Mouse (Mus musculus) layer of hippocampus, postnatal 14 days (tissue): ENCODE measurements around the gene Lyrm7. TPM values are rescaled to one million over a fixed set of nuclear protein-coding genes. Genes with fewer than 3 reads are reported as not detected.
"Not testable (repeated sequence)": the region's sequence is repeated elsewhere in the genome, so short reads cannot be mapped to it uniquely, and the experiment has no call there.

Experiments used
- DNase-seq, 2 experiments: peaks; one replicate each; pipeline ENCODE4 v3.0.0; 2021 to 2022; ENCODE audit warnings: low spot score in 2 of 2, mixed read lengths in 1 of 2
- total RNA-seq, 2 experiments: library from RNA; stranded (reverse); gene quantifications; 2 replicates each; pipeline ENCODE4 v1.2.3; 2021

Gene Lyrm7
- total RNA-seq, 2 experiments from 2014 or later = 28.7 to 29.0 TPM

GRCm38 (mm10) chr11:54884197-54884828 lies 23.6 kb upstream of the Lyrm7 start:
- no peak for DNase-seq

GRCm38 (mm10) chr11:54882671-54883070 lies 22.0 kb upstream of the Lyrm7 start:
- DNase-seq = no peak

GRCm38 (mm10) chr11:54881051-54881474 lies 20.3 kb upstream of the Lyrm7 start:
- no peak for DNase-seq

DNA sequence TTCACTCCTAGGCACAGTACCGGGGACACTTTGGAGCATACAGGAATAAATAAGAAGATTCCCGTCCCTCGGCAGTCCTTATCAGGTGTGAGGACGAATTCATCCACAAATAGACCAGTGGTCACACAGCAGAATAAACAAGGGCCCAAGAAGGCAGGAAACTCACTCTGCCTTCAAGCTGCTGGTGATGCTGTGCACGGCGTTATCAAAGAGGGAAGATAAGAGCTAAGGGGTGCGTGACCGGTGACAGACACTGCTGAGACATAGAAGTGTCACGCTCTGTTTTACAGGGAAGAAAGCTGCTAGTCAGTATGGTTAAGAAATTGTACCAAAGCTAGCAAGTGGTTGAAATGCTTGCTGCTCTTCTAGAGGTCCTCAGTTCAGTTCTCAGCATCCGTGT lies 19.2 kb upstream of the Lyrm7 start:
- DNase-seq = no peak

GRCm38 (mm10) chr11:54879434-54879833 lies 18.7 kb upstream of the Lyrm7 start:
- DNase-seq = peak in 1 of 2 experiments; percentile 79

GRCm38 (mm10) chr11:54878893-54879292 lies 18.2 kb upstream of the Lyrm7 start:
- no peak for DNase-seq

- no peak for DNase-seq
Observed at GRCm38 (mm10) chr11:54876031-54876430, 15.3 kb upstream of the Lyrm7 start.

- peak in 1 of 2 experiments; percentile 44 for DNase-seq
Observed at GRCm38 (mm10) chr11:54871831-54872537, 11.3 kb upstream of the Lyrm7 start.

DNA sequence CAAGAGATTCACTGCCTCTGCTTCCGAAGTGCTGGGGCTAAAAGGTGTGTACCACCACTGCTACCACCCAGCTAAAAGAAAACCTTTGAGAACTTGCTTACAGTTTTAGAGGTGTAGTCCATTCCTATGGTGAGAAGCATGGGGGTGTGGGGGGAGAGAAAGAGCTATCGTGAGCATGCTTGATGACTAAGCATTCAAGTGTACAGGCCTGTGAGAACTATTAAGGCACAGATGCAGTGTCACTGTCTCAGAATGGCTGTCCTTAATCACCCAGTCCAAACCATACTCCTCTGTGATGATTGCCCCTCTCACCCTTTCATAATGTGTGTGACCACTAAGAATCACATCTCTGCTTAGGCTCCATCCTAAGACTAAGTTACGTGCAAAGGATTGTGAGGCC lies 8.6 kb upstream of the Lyrm7 start:
- no peak for DNase-seq

DNA sequence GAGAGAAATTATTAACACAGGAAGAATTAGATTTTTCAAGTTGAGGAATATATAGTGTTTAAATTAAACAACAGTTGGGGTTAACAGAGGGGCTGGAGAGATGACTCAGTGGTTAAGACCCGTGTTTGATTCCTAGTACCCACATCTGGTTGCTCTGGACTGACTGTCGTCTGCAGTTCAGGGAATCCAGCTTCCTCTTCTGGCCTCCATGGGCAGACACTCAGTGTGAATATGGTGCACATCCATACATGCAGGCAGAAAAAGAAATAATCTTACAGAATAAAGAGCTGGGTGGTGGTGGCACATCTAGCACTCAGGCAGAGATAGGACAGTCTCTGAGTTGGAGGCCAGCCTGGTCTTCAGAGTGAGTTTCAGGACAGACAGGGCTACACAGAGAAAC lies 7.7 kb upstream of the Lyrm7 start:
- DNase-seq = no peak

- no peak for DNase-seq
Observed at GRCm38 (mm10) chr11:54867903-54868434, 7.3 kb upstream of the Lyrm7 start.

- DNase-seq = no peak
Observed at GRCm38 (mm10) chr11:54867049-54867385, 6.3 kb upstream of the Lyrm7 start.

DNA sequence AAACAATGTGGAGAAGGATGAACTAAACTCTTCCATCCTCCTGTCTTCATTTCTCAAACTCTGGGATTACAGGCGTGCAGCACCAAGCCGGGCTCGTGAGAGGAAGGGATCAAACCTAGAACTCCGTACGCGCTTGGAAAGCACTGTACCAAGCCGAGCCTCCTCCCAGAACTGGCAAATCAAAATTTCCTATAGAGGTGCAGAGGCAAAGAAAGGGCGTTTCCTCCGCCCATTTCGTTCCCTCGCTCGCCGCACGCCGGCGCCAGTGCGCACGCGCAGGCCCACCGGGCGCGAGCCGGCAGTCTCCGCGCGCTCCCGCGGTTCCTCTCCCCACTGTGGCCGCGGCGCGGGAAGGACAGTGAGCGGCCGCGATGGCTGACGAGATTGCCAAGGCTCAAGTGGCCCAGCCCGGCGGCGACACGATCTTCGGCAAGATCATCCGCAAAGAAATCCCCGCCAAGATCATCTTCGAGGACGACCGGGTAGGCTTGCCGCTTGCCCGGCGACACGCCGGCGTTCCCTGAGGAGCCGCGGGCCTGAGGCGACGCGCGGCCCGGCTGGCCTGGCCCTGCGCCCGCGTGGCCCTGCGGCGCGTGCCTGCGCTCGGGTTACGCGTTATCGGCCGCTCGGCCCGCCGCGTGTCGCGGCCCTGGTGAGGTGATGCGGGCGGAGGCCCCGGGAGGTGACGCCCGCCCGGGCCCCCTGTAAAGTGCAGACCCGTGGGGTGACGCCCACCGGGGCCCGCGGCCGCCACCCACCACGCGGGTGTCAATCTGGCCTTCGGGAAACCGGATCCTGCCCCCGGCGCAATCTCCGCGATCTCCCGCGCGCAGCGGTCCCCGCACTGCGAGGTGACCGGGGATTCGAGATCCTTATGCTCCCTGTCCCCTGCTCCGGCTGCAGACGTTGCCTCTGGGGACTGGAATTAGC lies 5.7 kb upstream of the Lyrm7 start, which contains the start of gene Hint1:
Gene Hint1 (plus strand): TSS at position 265 of the 930 bp plus-strand sequence.
- DNase-seq = peak; percentile 93

DNA sequence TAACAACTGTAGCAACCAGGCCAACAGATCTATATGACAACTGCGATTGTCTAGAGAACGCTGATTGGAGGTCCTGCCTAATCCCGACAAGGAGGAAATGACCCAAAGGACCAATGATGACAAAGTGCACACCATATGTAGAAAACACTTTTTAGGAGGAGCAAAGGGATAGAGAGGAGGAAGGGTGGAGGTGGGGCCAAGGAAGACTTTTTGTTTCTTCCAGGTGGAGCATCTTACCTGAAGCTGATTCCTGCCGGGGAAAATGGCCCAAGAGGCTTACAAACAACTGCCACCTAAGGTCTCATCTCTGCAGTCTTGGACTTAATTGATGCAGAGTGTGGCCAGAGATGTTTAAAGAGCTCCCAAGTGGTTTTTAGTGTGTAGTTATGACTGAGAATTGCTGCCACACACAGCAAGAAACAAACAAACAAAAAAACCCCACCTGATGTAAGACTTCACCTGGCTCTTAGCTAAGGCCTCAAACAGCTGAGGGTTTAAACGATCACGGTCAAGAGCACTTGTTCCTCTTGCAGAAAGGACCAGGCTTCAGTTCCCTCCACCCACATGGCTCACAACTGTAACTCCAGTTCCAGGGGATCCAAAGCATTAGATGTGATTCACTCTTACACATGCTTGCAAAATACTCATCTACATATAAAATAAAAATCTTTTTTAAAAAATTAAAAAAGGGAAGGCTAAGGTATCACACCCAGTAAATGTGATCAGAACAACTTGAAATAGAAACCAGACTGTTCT lies 4.8 kb upstream of the Lyrm7 start:
- no peak for DNase-seq

GRCm38 (mm10) chr11:54862621-54863520 lies 2.2 kb upstream of the Lyrm7 start:
- peak; percentile 68 to 72 for DNase-seq

DNA sequence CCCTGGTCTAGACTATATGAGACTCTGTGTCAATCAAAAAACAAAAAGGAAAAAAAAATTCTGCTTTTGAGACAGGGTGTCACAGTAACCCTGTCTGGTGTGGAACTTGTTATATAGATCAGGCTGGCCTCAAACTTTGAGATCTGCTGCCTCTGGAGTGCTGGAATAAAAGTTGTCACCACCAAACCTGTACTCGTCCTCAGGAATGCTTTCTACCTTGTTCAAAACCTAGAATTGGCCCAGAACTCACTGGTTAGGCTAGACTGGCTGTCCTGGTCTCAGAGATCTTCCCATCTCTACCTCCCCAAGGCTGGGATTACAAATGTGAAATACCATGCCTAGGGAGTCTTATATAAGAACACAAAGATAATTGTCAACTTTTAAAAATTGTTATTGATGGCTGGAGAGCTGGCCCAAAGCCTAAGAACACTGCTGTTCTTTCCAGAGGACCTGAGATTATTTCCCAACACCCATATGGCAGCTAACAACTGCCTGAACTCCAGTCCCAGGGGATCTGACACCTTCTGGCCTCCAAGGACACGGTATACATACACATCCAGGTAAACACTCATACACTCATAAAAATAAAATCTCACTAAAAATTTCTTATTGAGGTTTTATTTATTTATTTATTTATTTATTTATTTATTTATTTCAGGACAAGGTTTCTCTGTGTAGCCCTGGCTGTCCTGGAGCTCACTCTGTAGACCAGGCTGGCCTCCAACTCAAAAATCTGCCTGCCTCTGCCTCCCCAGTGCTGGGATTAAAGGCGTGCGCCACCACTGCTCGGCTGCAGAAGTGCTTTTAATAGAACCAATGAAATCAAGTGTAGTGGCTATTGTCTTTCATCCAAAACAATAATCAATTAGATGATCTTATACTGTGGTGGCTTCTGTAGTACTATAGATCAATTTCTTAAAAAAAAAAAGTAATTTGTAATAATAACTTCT lies 1.0 kb upstream of the Lyrm7 start:
- no peak for DNase-seq

GRCm38 (mm10) chr11:54859322-54860165 lies 1.2 kb downstream of the Lyrm7 start:
- no peak for DNase-seq

- DNase-seq = not testable (repeated sequence)
Observed at GRCm38 (mm10) chr11:54858880-54859279, 1.8 kb downstream of the Lyrm7 start.
